15 mouse cellular contexts compared by ENCODE assay signal in the genomic region with DNA sequence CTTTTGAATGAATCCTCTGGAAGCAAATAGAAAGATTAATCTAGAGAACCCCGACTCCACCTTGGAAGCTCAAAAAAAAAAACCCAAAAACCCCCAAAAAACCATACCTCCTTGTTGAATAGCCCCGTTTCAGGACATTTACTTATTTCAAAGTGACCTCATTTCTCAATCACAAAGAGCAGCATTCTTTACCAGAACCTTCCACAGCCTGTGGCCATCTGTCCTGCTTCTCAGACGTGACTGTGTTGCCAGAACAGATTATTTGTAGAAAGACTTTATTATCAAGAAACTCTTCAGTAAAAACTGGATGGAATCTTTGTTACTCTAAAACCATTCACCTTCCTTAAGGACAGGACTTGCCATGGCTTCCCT.
A peak's percentile ranks its signal among the peaks of the same experiment; 100 is the strongest.
DNase-seq lines count a peak whose midpoint lies in the region; ATAC-seq and TF ChIP-seq lines count a peak whose summit lies in the region.
"Had no signal": no experiment of that assay in that cellular context is flagged by ENCODE, and none has a peak within 500 bp of the region (broad histone marks: within the 10 kb centered on the region; RNA-seq: fewer than 3 reads in every experiment).

No protein-coding gene starts in this region.

- H3K4me1 ChIP-seq in forebrain, embryonic 15.5 days = peaks cover 14% of the 10 kb centered on the region
- H3K4me1 ChIP-seq in forebrain, embryonic 11.5 days (replicated peaks; ENCODE audit: control insufficient read depth, insufficient read depth, low read length) = peaks cover 2% of the 10 kb centered on the region; the same call in 1 of the 2 replicates
- H3K4me1 ChIP-seq: heart, embryonic 15.5 days had no signal

- WGBS in forebrain, embryonic 15.5 days = 20% methylated on average over 3 of the region's 3 CpGs
- 58% methylated on average over 3 of the region's 3 CpGs for WGBS in forebrain, embryonic 11.5 days

- no peak overlapping the region for H3K9ac ChIP-seq in forebrain, embryonic 15.5 days (replicated peaks)
- no peak overlapping the region for H3K9ac ChIP-seq in forebrain, embryonic 11.5 days (ENCODE audit: low read length)
- H3K9ac ChIP-seq: heart, embryonic 15.5 days; hindbrain, embryonic 13.5 days; limb, embryonic 12.5 days; liver, embryonic 14.5 days had no signal

- H3K9me3 ChIP-seq in forebrain, embryonic 15.5 days = no peaks in the 10 kb centered on the region
- H3K9me3 ChIP-seq in forebrain, embryonic 11.5 days (ENCODE audit: control insufficient read depth, low read length) = no peaks in the 10 kb centered on the region
- H3K9me3 ChIP-seq: G1E; heart, embryonic 15.5 days; hindbrain, embryonic 13.5 days; limb, embryonic 12.5 days had no signal

- no peak for DNase-seq in forebrain, embryonic 11.5 days (ENCODE audit: low spot score)
- DNase-seq in layer of hippocampus, adult 2 months (ENCODE audit: low spot score in 2 of 2) = no peak
- DNase-seq in layer of hippocampus, postnatal 10 days (ENCODE audit: low spot score in 2 of 2) = no peak
- DNase-seq in right cerebral cortex, adult 18-20 months = peak; percentile 26
- DNase-seq in right cerebral cortex, postnatal 4 days = no peak
- no peak for DNase-seq in thymus, postnatal 36 days
- DNase-seq: adrenal gland, adult 2 months; kidney, adult 2 months; thymus, adult 18-20 months had no signal

- H3K4me2 ChIP-seq in forebrain, embryonic 15.5 days (replicated peaks) = no peak overlapping the region
- H3K4me2 ChIP-seq in forebrain, embryonic 11.5 days (ENCODE audit: low read depth, low read length, severe bottlenecking) = no peak overlapping the region
- H3K4me2 ChIP-seq: heart, embryonic 15.5 days; hindbrain, embryonic 13.5 days; limb, embryonic 12.5 days had no signal

- peaks cover 3% of the 10 kb centered on the region; the same call in 1 of the 2 replicates for H3K27me3 ChIP-seq in forebrain, embryonic 15.5 days
- no peaks in the 10 kb centered on the region for H3K27me3 ChIP-seq in forebrain, embryonic 11.5 days (ENCODE audit: control insufficient read depth, insufficient read depth, low read length)
- H3K27me3 ChIP-seq: heart, embryonic 15.5 days; hindbrain, embryonic 13.5 days; limb, embryonic 12.5 days had no signal

- no peaks in the 10 kb centered on the region for H3K36me3 ChIP-seq in forebrain, embryonic 15.5 days
- no peaks in the 10 kb centered on the region for H3K36me3 ChIP-seq in forebrain, embryonic 11.5 days (ENCODE audit: control insufficient read depth, insufficient read depth, low read length)
- H3K36me3 ChIP-seq: G1E; heart, embryonic 15.5 days; hindbrain, embryonic 13.5 days; limb, embryonic 12.5 days had no signal

- no peak for TF ChIP-seq CTCF in layer of hippocampus, adult 2 months (conservative IDR thresholded peaks at IDR 0.05)

- H3K27ac ChIP-seq in forebrain, embryonic 15.5 days (replicated peaks) = peak overlapping the region; percentile 68
- no peak overlapping the region for H3K27ac ChIP-seq in forebrain, embryonic 11.5 days (ENCODE audit: low read depth, low read length)
- H3K27ac ChIP-seq in layer of hippocampus, adult 2 months = peak overlapping the region; percentile 80
- H3K27ac ChIP-seq: heart, embryonic 15.5 days; hindbrain, embryonic 13.5 days; limb, embryonic 12.5 days; liver, embryonic 14.5 days had no signal

- no peak for ATAC-seq in forebrain, embryonic 15.5 days (replicated peaks)
- ATAC-seq in forebrain, embryonic 11.5 days (replicated peaks; ENCODE audit: low FRiP score) = no peak

- H3K4me3 ChIP-seq in forebrain, embryonic 15.5 days = no peak overlapping the region
- no peak overlapping the region for H3K4me3 ChIP-seq in forebrain, embryonic 11.5 days (ENCODE audit: low read depth, low read length)
- H3K4me3 ChIP-seq in layer of hippocampus, adult 2 months = no peak overlapping the region
- H3K4me3 ChIP-seq: heart, embryonic 15.5 days; hindbrain, embryonic 13.5 days; limb, embryonic 12.5 days had no signal
